Mouse (Mus musculus): ENCODE measurements around the gene Spata31d1a.
"Not testable (repeated sequence)": the region's sequence is repeated elsewhere in the genome, so short reads cannot be mapped to it uniquely, and the experiment has no call there.

Spata31d1a gene

GRCm38 (mm10) chr13:59700137-59700536, 10.0 kb downstream of the Spata31d1a start:
- not testable (repeated sequence) for DNase-seq (ENCODE audit: low spot score)

DNA sequence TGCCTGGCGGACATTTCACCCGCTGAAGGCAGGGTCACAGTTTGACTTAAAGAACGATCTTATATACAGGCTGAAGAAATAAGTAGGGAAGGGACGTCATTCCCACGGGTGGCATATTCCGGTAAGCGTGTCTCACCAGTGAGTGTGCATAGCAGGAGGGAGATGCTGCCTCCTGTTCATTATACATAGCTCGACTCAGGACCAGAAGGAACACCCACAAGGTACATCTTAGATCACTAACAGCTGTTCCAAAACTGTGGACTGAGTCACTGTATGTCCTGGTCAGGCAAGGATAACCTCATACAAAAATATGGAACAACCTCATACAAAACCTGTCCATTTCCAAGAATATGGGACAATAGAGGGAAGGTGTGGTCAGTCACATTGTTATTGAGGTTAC, 11.0 kb downstream of the Spata31d1a start:
- no peak for DNase-seq (ENCODE audit: low spot score)

DNA sequence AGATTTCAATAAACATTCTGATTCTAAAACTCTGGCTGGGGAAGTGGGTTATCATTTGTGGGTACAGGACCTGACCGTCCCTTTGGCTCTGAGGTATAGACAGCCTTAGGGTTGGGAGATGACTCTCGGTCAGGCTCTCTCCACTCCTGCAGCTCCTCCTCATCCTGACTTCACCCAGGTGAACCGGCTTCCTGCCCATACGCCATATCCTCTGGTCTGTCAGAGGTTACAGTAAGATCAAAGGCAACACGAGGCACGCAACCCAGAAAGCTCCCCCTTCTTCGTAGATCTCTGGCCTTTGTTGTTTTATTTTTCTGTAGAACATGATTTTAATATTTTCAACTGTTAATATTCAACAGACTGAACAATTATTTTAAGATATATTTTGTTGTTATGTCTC, 14.3 kb downstream of the Spata31d1a start:
- DNase-seq (ENCODE audit: low spot score): no peak

GRCm38 (mm10) chr13:59694008-59694407, 16.1 kb downstream of the Spata31d1a start, which contains the start of gene 4921517D22Rik:
Gene 4921517D22Rik (minus strand): TSS chr13:59694108.
- no peak for DNase-seq (ENCODE audit: low spot score)

DNA sequence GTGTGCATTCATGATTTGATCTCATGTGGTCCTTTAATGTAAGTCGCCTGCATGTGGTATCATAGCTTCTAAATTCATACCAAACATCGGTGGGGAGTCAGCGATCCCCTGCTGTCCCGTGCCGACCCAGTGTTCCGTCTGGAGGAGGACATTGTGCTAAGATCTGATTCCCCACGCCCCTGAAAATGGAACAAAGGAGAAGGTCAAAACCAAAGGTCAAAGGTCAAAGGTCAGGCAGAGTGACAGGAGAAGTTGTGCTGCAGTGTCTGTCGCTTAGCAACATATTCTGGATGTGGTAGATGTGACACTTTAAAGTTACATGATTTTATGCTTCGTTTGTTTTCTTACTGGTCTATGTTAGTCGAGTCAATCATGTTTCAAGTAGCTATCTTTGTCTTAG, 18.7 kb downstream of the Spata31d1a start:
- no peak for DNase-seq (ENCODE audit: low spot score)

- DNase-seq (ENCODE audit: low spot score): no peak
Measured at GRCm38 (mm10) chr13:59690576-59690975, 19.6 kb downstream of the Spata31d1a start.

DNA sequence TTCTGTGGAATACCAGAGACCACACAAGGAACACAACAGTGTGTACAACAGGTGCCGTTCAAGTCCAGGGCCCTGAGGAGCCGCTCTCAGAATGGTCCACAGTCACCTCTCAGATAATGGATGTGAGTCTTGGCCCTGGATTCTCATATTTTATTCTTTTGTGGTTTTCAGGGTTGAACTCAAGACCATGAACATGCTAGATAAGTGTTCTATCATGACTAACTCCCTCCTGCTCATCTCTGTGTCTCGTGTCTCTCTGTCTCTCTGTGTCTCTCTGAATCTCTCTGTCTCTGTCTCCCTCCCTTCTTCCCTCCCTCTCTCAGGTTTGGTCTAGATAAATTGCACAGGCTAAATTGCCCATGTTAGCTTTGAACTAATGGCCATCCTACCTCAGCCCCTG, 20.3 kb downstream of the Spata31d1a start:
- no peak for DNase-seq (ENCODE audit: low spot score)

DNA sequence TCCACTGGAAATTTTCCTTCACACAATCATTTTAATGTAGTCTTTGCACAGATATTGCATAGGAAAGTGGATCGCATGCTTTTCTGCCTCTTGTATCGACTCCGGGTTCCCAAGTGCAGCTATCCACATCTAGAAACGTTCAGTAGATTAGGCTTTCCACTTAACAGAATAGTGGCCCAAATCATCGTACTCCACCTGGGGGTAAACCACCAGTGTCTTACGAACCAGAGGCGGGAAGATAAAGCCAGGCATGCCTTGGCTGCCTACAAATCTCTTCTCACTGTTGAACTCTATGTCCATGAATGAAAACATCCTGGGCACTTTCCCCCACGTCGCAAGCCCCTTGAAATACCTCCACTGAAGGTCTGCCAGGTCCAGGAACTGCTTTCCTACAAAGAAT, 20.8 kb downstream of the Spata31d1a start:
- no peak for DNase-seq (ENCODE audit: low spot score)

DNA sequence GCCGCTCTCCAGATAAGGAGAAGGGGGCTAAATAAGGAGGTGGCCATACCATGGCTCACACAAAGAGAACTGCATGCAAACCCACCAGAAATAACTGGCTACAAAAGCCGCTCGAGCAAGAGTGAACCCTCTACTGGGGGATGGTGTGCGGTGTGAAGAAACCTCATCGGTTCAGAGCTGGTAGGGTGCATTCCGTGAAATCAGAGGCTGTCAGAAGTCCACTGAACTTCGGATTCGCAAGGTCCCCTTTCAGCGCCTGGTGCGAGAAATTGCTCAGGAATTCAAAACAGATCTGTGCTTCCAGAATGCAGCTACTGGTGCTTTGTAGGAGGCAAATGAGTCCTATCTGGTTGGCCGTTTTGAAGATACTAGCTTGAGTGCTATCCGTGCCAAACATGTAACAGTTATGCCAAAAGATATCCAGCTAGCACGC, 21.8 kb downstream of the Spata31d1a start:
- DNase-seq (ENCODE audit: low spot score): no peak

DNA sequence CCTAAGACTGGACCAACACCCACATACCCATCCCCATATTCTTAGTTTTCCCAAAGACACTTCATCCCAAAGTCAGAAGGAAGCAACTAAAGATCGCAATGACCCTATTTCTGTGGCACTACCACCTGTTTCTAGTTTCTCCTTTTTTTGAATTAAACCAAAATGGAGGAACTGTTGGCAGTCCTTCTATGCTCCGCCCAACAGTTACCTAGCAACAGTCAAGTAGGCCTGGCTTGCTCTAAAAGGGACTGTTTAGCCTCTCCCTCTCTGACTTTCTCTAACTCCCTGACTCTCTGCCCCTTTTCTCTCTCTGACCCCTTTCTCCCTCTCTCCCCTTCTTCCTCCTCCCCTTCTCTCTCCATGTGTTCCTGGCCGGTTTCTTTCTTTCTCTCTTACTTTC, 24.9 kb downstream of the Spata31d1a start:
- DNase-seq (ENCODE audit: low spot score): no peak

DNA sequence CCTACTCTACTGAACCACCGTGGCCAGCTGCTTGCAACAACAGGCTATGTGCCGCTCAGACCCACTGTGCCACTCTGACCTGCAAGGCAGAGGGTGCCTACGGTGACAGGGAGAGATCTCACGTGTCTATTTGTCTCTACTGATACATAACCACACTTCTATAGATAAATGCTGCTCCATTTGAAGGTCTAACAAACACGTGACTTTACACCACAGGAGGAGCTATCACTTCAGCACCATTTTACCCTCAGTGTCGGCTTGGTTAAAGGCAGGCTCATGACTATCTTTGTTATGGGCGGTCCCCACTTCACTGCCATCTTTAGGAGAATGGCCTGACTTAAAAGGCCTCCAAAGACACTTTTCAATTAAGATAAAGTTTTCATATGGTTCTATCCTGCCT, 27.5 kb downstream of the Spata31d1a start:
- DNase-seq (ENCODE audit: low spot score): no peak

- DNase-seq (ENCODE audit: low spot score): no peak
Measured at GRCm38 (mm10) chr13:59679908-59680307, 30.2 kb downstream of the Spata31d1a start.

DNA sequence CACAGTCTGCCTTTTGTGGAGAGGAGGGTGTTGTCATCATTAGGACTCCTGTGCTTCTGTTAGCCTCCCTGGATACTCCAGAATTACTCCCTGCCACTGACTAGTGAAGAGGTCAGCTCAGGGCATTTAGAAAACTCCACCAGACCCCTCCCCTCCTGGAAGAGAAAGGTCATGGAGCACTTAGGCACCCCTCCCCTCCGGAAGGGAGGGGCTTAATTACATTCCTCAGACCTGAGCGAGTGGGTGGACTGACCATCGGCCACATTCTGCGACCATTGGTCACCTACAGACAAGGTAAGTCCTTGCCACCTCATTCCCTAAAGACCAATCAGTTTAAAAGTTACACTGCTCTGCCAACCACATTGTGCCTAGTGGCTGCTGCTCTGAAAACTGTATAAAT, 30.8 kb downstream of the Spata31d1a start:
- no peak for DNase-seq (ENCODE audit: low spot score)

GRCm38 (mm10) chr13:59676316-59677229, 33.6 kb downstream of the Spata31d1a start:
- no peak for DNase-seq (ENCODE audit: low spot score)

- peak; percentile 37 for DNase-seq (ENCODE audit: low spot score)
Measured at GRCm38 (mm10) chr13:59675151-59676011, 34.7 kb downstream of the Spata31d1a start, which contains the start of gene Golm1. Gene Golm1 (minus strand): TSS chr13:59675811.

DNA sequence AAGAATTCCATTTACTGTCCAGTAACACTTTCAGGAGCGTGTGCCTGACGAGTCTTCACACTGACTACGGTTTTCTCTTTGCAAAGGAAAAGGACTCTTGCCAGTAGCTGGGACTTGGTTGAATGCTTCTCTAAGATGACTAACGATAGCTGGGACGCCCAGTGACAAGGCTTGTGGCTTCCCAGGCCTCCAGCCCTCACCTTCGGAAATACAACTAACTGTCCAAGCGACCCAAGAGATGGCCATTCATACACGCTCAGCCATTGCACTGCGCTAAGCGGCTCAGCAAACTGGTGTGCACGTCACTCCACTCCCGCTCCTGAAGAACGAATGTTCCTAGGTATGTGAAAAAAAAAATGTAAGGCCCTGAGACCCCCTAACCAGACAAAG, 35.4 kb downstream of the Spata31d1a start:
- no peak for DNase-seq (ENCODE audit: low spot score)

DNA sequence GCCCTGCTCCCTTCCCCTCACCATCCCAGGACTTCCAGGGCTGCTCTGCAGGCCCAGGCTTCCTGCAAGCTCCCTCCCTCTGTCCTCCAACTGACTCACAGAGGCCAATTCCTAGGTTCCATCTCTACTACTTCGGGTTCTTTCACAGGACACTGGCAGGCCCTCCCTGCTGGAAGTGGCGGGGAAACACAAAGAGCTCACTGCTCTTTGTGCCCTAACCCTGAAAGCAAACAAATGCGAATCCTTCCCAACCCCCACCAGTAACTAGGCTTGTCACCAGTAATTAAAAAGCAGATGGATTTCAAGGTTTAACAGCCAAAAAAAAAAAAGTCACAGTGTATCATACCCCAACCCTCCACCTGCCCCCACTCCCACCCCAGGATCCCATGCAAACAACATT, 35.9 kb downstream of the Spata31d1a start:
- DNase-seq (ENCODE audit: low spot score): no peak

DNA sequence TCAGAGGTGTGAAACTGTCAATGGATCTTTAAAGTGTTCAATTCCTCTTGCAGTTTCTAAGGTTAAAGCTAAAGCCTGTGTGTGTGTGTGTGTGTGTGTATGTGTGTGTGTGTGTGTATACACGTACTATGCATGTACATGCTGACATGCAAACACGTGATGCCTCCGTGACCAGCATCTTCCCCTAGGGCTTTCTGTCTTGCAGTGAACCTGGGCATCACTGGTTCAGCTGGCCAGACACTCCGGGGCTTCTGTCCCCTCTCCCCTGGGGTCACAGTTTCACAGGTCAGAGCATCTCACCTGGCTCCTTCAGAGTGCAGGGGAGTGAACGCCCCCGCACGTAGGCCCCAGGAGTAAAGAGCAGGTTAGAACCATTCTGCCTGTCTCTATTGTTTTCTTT, 36.5 kb downstream of the Spata31d1a start:
- no peak for DNase-seq (ENCODE audit: low spot score)

GRCm38 (mm10) chr13:59672248-59672647, 37.9 kb downstream of the Spata31d1a start:
- DNase-seq (ENCODE audit: low spot score): no peak

DNA sequence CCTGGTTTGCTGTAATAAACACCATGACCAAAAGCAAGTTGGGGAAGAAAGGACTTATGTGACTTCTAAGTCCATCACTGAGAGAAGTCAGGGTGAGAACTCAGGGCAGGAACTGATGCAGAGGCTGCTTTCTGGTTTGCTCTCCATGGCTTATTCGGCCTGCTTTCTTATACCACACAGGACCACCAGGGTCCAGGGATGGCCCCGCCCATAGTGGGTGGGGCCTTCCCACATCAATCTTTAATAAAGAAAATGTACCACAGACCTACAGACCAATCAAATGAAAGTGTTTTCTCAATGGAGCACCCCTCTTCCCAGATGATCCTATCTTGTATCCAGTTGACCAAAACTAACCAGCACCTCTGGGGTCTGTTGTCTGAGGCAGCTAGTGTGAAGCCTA, 38.6 kb downstream of the Spata31d1a start:
- DNase-seq (ENCODE audit: low spot score): no peak

DNA sequence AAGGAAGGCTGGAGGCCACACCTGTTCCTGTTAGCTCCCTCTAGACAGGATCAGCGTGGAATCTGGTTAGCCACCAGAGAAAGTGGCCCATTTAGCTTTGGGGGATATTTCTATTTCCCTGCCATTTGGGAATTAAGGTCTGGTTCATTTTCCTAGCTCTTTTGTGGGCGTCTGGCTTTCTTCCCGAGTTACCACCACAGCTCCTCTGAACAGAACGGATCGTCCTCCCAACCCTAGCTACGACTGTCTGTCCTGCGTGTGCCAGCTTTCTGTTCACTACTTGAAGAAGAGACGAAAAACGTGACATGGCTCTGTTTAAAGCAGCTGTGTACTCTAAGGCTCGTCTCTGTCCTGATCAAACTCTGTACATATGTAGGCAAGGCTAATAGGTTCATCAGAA, 40.2 kb downstream of the Spata31d1a start:
- no peak for DNase-seq (ENCODE audit: low spot score)

DNA sequence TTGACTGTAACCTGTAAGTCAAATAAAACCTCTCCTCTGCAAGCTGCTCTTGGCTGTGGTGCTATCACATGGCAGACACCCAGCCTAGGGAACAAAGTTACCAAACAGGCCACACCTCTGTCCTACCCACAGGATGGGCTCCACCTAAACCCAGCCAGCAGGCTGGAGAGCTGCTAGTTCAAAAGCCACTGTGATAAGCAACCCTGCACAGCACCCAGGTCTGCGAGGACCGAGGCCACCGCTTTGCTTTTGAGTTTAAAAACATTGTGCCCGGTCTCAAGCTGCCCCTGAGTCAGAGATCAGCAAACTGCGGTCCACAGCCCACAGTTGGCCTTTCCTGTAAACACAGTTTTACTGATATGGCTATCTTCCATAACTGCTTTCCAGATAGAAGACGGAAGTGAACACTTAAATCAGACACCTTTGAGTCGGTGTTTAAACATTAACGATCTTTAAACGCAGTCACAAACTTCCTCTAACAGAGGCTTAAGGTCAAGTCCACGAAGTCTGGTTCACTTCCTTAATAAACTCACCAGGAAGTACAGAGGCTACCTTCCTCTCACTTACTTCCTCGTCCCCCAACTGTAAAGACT, 41.5 kb downstream of the Spata31d1a start:
- DNase-seq (ENCODE audit: low spot score): no peak
